Mouse (Mus musculus): ENCODE results near the gene Igdcc3. TPM values are rescaled to one million over a fixed set of nuclear protein-coding genes. Genes with fewer than 3 reads are reported as not detected.

The Igdcc3 gene
- polyA plus RNA-seq, 1 experiment from 2014 or later = 0.08 TPM

DNA sequence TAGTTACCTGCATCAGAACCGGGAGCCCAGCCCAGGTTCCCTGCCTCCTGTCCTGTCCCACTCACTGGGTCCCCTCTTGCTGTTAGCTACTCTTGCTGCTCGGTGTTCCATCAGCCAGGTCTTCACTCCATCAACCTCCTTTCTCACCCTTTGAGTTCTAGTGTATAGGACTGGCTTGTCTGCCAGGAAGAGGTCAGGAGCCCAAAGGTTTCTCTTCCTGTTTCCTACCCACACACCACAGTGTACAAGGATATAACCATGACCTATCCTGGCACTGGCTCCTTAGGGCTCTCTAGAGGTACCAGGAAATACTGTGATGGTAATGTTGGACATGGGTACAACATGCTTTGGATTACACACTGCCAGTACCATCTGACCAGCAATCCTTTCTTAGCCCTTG, 27.3 kb upstream of the Igdcc3 start:
- Histone ChIP-seq H3K27me3 (peaks cover 17% of the 10 kb centered on the region), H3K9ac (no peak overlapping the region), H3K9me3 (replicated peaks) (no peaks in the 10 kb centered on the region), H3K4me1 (replicated peaks) (peaks cover 14% of the 10 kb centered on the region; the same call in 1 of the 2 replicates), H3K36me3 (replicated peaks) (no peaks in the 10 kb centered on the region; the same call in 1 of the 2 replicates), H3K4me2 (no peak overlapping the region), H3K4me3 (replicated peaks) (no peak overlapping the region), H3K27ac (replicated peaks) (no peak overlapping the region)
- WGBS (ENCODE audit: insufficient replicate concordance) = 67% methylated on average over 2 of the region's 2 CpGs
- no peak for ATAC-seq (ENCODE audit: insufficient read depth)

DNA sequence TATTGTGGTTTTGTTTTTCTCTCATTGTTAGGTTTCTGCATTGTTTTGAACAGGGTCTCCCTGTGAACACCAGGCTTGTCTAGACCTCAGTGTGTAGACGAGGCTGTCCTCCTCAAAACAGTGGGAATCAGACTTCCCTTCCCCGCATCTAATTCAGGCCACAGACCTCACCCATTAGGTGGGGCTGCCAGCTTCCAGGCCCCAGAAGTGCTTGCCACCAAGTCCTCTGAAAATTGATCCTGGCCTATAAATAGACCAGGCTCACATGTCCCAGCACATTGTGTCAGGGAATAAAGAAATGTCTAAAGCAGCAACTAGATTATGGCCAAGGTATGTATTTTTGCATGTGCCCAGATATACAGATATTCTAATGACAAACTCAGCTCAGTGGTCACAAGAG, 25.1 kb upstream of the Igdcc3 start:
- ATAC-seq (ENCODE audit: insufficient read depth) = no peak

DNA sequence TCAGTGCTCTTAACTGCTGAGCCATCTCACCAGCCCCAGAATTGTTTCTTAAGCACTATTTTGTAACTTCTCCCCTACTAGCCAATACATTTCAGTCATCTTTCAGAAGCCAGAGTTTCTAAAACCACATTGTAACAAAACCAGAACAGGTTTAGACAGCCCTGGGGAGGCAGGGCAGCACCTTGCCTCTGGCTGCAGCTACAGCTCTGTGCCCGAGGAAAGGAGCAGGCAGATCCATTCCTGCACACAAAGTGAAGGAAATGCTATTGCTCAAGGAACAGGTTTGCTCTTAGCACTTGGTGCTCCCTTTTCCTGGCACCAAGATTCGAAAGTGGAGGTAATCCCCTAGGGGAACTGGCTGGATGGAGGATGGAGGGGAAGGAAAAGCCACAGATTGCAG, 23.5 kb upstream of the Igdcc3 start:
- no peak for ATAC-seq (ENCODE audit: insufficient read depth)
- 45% methylated on average over 2 of the region's 2 CpGs for WGBS (ENCODE audit: insufficient replicate concordance)

More for the DNA sequence above, 25.1 kb upstream of the Igdcc3 start:
- no peaks in the 10 kb centered on the region for H3K9me3 ChIP-seq (replicated peaks)
- H3K27ac ChIP-seq (replicated peaks) = no peak overlapping the region
- no peaks in the 10 kb centered on the region for H3K27me3 ChIP-seq
- no peak overlapping the region for H3K4me2 ChIP-seq
- H3K36me3 ChIP-seq (replicated peaks) = no peaks in the 10 kb centered on the region; the same call in 1 of the 2 replicates
- H3K9ac ChIP-seq = no peak overlapping the region
- 50% methylated on average over 2 of the region's 2 CpGs for WGBS (ENCODE audit: insufficient replicate concordance)
- H3K4me3 ChIP-seq (replicated peaks) = no peak overlapping the region
- 0 out of 2 replicates have a peak, but pooled peaks cover 5% of the 10 kb centered on the region for H3K4me1 ChIP-seq (replicated peaks)

DNA sequence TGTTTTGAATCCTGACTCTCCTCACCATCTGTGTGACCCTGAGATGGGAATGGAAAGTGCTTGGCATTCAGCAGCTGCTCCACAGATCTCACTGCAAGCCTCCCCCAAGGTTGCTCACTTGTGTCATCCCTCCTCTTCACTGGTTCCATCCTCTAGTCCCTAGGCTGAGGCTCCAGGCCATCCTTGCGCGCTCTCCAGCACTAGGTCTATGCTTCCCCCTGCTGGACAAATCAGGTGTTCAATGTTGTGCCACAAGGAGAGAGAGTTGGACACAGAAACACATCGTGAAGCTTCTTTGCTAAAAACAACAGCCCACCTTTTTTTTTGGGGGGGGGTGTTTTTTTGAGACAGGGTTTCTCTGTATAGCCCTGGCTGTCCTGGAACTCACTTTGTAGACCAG, 20.1 kb upstream of the Igdcc3 start:
- Histone ChIP-seq H3K27ac (replicated peaks) (no peak overlapping the region), H3K9ac (no peak overlapping the region), H3K4me1 (replicated peaks) (peaks cover 8% of the 10 kb centered on the region; the same call in 1 of the 2 replicates), H3K4me2 (no peak overlapping the region), H3K27me3 (peaks cover 45% of the 10 kb centered on the region), H3K4me3 (replicated peaks) (no peak overlapping the region), H3K36me3 (replicated peaks) (no peaks in the 10 kb centered on the region; the same call in 1 of the 2 replicates), H3K9me3 (replicated peaks) (no peaks in the 10 kb centered on the region)
- no peak for ATAC-seq (ENCODE audit: insufficient read depth)
- 6% methylated on average over 3 of the region's 3 CpGs for WGBS (ENCODE audit: insufficient replicate concordance)

More for the DNA sequence above, 23.5 kb upstream of the Igdcc3 start:
- Histone ChIP-seq H3K36me3 (replicated peaks) (no peaks in the 10 kb centered on the region; the same call in 1 of the 2 replicates), H3K27ac (replicated peaks) (no peak overlapping the region), H3K9ac (no peak overlapping the region), H3K4me1 (replicated peaks) (0 out of 2 replicates have a peak, but pooled peaks cover 5% of the 10 kb centered on the region), H3K4me3 (replicated peaks) (no peak overlapping the region), H3K9me3 (replicated peaks) (no peaks in the 10 kb centered on the region), H3K27me3 (peaks cover 12% of the 10 kb centered on the region), H3K4me2 (no peak overlapping the region)

DNA sequence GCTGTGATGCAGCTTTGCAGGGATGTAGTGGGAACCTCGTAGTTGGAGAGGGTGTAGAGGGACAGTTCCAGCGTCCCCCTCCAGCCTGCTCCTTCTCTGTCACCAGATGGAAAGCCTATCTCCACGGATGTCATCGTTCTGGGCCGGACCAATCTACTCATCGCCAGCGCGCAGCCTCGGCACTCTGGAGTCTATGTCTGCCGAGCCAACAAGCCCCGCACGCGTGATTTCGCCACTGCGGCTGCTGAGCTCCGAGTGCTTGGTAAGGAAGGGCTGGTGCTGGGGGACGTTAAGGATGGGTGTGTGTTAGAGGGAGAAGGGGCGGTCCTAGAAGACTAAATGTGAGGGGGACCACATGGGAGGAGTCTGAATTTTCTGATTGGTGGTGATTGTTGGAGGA, 18.4 kb upstream of the Igdcc3 start:
- Histone ChIP-seq H3K36me3 (replicated peaks) (no peaks in the 10 kb centered on the region; the same call in 1 of the 2 replicates), H3K4me1 (replicated peaks) (peaks cover 8% of the 10 kb centered on the region; the same call in 1 of the 2 replicates), H3K27me3 (peaks cover 53% of the 10 kb centered on the region), H3K4me3 (replicated peaks) (no peak overlapping the region), H3K9ac (no peak overlapping the region), H3K27ac (replicated peaks) (no peak overlapping the region), H3K4me2 (no peak overlapping the region), H3K9me3 (replicated peaks) (no peaks in the 10 kb centered on the region)
- 12% methylated on average over 18 of the region's 18 CpGs for WGBS (ENCODE audit: insufficient replicate concordance)
- no peak for ATAC-seq (ENCODE audit: insufficient read depth)

DNA sequence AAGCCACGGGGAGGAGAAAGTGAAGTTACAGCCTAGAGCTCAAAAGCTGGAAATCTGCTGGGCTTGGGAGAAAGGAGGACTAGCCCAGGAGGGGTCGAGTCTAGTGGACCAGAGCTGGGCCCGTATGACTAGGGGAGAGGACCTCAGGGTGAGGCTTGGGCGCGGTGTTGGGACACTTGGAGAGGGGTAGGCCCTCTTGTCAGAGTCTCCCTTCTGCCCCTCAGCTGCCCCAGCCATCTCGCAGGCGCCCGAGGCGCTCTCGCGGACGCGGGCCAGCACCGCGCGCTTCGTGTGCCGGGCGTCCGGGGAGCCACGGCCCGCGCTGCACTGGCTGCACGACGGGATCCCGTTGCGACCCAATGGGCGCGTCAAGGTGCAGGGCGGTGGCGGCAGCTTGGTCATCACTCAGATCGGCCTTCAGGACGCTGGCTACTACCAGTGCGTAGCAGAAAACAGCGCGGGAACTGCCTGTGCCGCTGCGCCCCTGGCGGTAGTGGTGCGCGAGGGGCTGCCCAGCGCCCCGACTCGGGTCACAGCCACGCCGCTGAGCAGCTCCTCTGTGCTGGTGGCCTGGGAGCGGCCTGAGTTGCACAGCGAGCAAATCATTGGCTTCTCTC, 17.3 kb upstream of the Igdcc3 start:
- 4% methylated on average over 48 of the region's 48 CpGs for WGBS (ENCODE audit: insufficient replicate concordance)
- H3K4me1 ChIP-seq (replicated peaks) = peaks cover 8% of the 10 kb centered on the region
- H3K9me3 ChIP-seq (replicated peaks) = no peaks in the 10 kb centered on the region
- ATAC-seq (ENCODE audit: insufficient read depth) = no peak
- peaks cover 61% of the 10 kb centered on the region for H3K27me3 ChIP-seq
- H3K4me3 ChIP-seq (replicated peaks) = 0 out of 2 replicates have a peak overlapping the region, but pooled peaks have one; percentile 18
- no peaks in the 10 kb centered on the region; the same call in 1 of the 2 replicates for H3K36me3 ChIP-seq (replicated peaks)
- H3K9ac ChIP-seq = no peak overlapping the region
- H3K27ac ChIP-seq (replicated peaks) = no peak overlapping the region
- peak overlapping the region; percentile 53 for H3K4me2 ChIP-seq

DNA sequence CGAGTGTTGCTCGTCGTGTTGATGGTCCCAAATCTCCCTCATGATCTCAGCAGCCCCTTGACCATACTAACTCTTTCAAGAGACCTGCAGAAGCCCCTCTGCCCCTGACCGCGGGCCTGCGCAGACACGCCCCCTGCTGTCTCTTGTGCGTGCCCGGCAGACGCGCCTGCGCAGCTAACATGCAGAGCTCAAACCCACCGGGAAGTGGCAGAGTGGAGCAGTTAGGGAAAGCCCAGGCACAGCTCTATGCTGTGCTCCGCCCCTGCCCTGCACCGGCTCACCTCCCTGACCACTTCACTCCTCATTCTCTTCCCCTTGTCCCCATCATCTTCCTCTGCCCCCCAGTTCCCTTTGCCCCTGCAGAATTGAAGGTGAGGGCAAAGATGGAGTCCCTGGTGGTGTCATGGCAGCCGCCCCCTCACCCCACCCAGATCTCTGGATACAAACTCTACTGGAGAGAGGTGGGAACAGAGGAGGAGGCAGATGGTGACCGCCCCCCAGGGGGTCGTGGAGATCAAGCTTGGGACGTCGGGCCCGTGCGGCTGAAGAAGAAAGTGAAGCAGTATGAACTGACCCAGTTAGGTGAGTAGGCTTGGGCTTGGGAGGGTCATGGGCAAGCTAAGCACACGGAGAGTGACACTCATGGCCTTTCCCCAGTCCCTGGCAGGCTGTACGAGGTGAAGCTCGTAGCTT, 12.7 kb upstream of the Igdcc3 start:
- H3K9ac ChIP-seq = no peak overlapping the region
- no peak for ATAC-seq (ENCODE audit: insufficient read depth)

DNA sequence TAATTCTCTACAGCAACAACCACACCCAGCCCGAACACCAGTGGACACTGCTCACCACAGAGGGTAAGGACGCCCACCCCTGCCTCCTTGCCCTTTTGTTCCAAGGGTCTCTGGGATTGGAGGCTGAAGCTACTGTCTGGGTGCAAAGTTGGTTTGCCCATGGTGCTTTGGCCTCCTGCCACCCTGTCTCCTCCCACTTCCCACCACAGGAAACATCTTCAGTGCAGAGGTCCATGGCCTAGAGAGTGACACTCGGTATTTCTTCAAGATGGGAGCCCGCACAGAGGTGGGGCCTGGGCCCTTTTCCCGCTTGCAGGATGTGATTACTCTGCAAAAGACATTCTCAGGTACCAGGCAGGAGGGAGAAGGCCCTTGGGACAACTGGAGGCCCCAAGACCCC, 9.3 kb upstream of the Igdcc3 start:
- Histone ChIP-seq H3K36me3 (replicated peaks) (peaks cover 3% of the 10 kb centered on the region; the same call in 1 of the 2 replicates), H3K27ac (replicated peaks) (no peak overlapping the region), H3K9ac (no peak overlapping the region), H3K4me2 (no peak overlapping the region), H3K27me3 (peaks cover 29% of the 10 kb centered on the region), H3K9me3 (replicated peaks) (no peaks in the 10 kb centered on the region), H3K4me3 (replicated peaks) (no peak overlapping the region), H3K4me1 (replicated peaks) (no peaks in the 10 kb centered on the region; the same call in 1 of the 2 replicates)
- ATAC-seq (ENCODE audit: insufficient read depth) = no peak
- 27% methylated on average over 5 of the region's 5 CpGs for WGBS (ENCODE audit: insufficient replicate concordance)

More for the DNA sequence above, 12.7 kb upstream of the Igdcc3 start:
- Histone ChIP-seq H3K36me3 (replicated peaks) (no peaks in the 10 kb centered on the region), H3K9me3 (replicated peaks) (no peaks in the 10 kb centered on the region), H3K27me3 (peaks cover 44% of the 10 kb centered on the region), H3K4me1 (replicated peaks) (peaks cover 6% of the 10 kb centered on the region), H3K4me3 (replicated peaks) (peak overlapping the region; percentile 10), H3K4me2 (peak overlapping the region; percentile 50), H3K27ac (replicated peaks) (no peak overlapping the region)
- WGBS (ENCODE audit: insufficient replicate concordance) = 9% methylated on average over 25 of the region's 25 CpGs

DNA sequence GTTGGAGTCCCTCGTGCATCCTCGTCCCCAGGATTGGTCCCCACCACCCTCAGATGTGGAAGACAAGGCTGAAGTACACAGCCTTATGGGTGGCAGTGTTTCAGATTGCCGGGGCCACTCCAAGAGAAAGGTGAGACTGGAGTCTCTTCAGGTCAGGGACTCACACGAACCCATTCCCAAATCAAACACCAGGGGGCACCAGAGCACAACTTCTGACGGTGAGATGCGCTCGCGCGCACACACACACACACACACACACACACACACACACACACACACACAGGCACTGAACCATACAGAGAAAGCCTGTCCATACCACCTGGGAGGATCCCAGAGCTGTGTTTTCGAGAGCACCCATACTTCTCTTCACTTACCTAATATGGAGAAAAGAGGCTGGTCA, 7.2 kb upstream of the Igdcc3 start:
- 4% methylated on average over 10 of the region's 10 CpGs for WGBS (ENCODE audit: insufficient replicate concordance)
- no peaks in the 10 kb centered on the region; the same call in 1 of the 2 replicates for H3K4me1 ChIP-seq (replicated peaks)
- H3K4me3 ChIP-seq (replicated peaks) = no peak overlapping the region
- no peaks in the 10 kb centered on the region for H3K9me3 ChIP-seq (replicated peaks)
- peaks cover 3% of the 10 kb centered on the region; the same call in 1 of the 2 replicates for H3K36me3 ChIP-seq (replicated peaks)
- H3K4me2 ChIP-seq = no peak overlapping the region
- H3K27ac ChIP-seq (replicated peaks) = no peak overlapping the region
- no peak for ATAC-seq (ENCODE audit: insufficient read depth)
- no peak overlapping the region for H3K9ac ChIP-seq
- H3K27me3 ChIP-seq = peaks cover 29% of the 10 kb centered on the region

DNA sequence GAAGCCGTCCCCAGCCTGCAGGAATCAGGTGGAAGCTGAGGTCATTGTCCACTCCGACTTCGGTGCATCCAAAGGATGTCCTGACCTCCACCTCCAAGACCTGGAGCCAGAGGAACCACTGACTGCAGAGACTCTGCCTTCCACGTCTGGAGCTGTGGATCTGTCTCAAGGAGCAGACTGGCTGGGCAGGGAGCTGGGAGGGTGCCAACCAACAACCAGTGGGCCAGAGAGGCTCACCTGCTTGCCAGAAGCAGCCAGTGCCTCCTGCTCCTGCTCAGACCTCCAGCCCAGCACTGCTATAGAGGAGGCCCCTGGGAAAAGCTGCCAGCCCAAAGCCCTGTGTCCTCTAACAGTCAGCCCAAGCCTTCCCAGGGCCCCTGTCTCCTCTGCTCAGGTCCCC, 5.9 kb upstream of the Igdcc3 start:
- WGBS (ENCODE audit: insufficient replicate concordance) = 76% methylated on average over 4 of the region's 4 CpGs
- H3K4me2 ChIP-seq = no peak overlapping the region
- H3K9ac ChIP-seq = no peak overlapping the region
- H3K27ac ChIP-seq (replicated peaks) = no peak overlapping the region
- H3K9me3 ChIP-seq (replicated peaks) = no peaks in the 10 kb centered on the region
- no peak overlapping the region for H3K4me3 ChIP-seq (replicated peaks)
- peaks cover 3% of the 10 kb centered on the region; the same call in 1 of the 2 replicates for H3K36me3 ChIP-seq (replicated peaks)
- ATAC-seq (ENCODE audit: insufficient read depth) = no peak
- H3K4me1 ChIP-seq (replicated peaks) = no peaks in the 10 kb centered on the region
- peaks cover 40% of the 10 kb centered on the region for H3K27me3 ChIP-seq

DNA sequence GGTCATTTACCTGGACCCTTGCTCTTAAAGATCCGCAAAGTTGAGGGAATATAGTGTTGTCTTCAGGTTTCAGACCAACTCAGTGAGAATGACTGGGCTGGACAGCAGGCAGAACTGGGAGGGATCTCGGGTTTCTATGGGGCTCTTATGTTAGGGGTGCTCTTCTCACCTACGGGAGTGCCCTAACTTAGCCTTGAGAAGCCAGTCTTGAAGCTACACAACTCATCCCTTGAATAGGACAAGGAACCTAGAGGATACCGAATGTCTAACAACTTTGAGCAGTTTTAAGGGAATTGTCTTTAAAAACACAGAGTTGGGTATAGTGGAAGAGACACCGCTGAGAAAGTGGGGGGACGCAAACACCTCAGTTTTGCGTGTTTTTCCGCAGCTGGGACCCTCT, 498 bp upstream of the Igdcc3 start:
- Histone ChIP-seq H3K4me3 (replicated peaks) (peak overlapping the region; percentile 56), H3K36me3 (replicated peaks) (no peaks in the 10 kb centered on the region), H3K9ac (no peak overlapping the region), H3K27me3 (peaks cover 69% of the 10 kb centered on the region), H3K9me3 (replicated peaks) (no peaks in the 10 kb centered on the region), H3K27ac (replicated peaks) (no peak overlapping the region), H3K4me1 (replicated peaks) (peaks cover 14% of the 10 kb centered on the region), H3K4me2 (peak overlapping the region; percentile 80)
- no peak for ATAC-seq (ENCODE audit: insufficient read depth)
- 4% methylated on average over 8 of the region's 8 CpGs for WGBS (ENCODE audit: insufficient replicate concordance)
